Mouse (Mus musculus): ENCODE results near the gene Sept1. TPM values are rescaled to one million over a fixed set of nuclear protein-coding genes. Genes with fewer than 3 reads are reported as not detected.

Gene Sept1
- polyA plus RNA-seq, 1 experiment: 2.2 TPM

DNA sequence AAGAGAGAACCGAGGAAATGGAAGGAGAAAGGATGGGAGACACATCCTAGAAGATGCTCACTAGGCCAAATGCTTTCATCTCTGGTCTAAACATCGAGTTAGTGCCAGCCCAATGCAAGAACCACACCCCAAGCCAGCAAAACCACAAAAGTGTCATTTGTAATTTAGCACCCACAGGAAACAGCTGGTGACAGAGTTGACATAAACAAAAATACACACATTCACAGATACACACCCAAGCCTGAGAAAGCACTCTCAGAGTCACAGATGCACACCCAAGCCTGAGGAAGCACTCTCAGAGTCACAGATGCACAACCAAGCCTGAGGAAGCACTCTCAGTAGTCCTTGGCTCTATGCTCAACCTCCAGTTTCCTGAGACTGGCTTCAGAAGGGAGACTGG, 52.1 kb downstream of the Sept1 start:
- Histone ChIP-seq H3K79me2 (ENCODE audit: control insufficient read depth, insufficient read depth) (no peaks in the 10 kb centered on the region), H3K27me3 (ENCODE audit: control insufficient read depth, insufficient read depth, insufficient read length) (no peaks in the 10 kb centered on the region), H3K36me3 (ENCODE audit: control insufficient read depth, insufficient read depth) (no peaks in the 10 kb centered on the region), H3K4me2 (ENCODE audit: low read depth) (peak overlapping the region; percentile 55), H3ac (ENCODE audit: control insufficient read depth, insufficient read length) (no peak overlapping the region), H3K4me3 (no peak overlapping the region)
- TF ChIP-seq CEBPB (IDR thresholded peaks at IDR 0.05; ENCODE audit: insufficient read depth, poor library complexity, severe bottlenecking): peak; percentile 56; the same call in 1 of the 2 replicates
- TF ChIP-seq TCF3 (IDR thresholded peaks at IDR 0.05; ENCODE audit: insufficient read length, low read depth): no peak
- TF ChIP-seq TCF12 (IDR thresholded peaks at IDR 0.05; ENCODE audit: insufficient read depth, poor library complexity, severe bottlenecking): peak; percentile 36
- TF ChIP-seq E2F4 (IDR thresholded peaks at IDR 0.05; ENCODE audit: insufficient read depth): no peak
- no peak for TF ChIP-seq USF1 (IDR thresholded peaks at IDR 0.05; ENCODE audit: low read depth)
- TF ChIP-seq MYOG (IDR thresholded peaks at IDR 0.05; ENCODE audit: control insufficient read depth in 1 of 3, insufficient read depth in 1 of 3, insufficient read length in 2 of 3, low read depth in 2 of 3): peak in 2 of 3 experiments; percentile 17 to 77
- TF ChIP-seq POLR2AphosphoS2 (IDR thresholded peaks at IDR 0.05; ENCODE audit: insufficient read length, low read depth): no peak
- no peak for TF ChIP-seq POLR2A (IDR thresholded peaks at IDR 0.05; ENCODE audit: insufficient read length, low read depth)
- TF ChIP-seq MAX (IDR thresholded peaks at IDR 0.05; ENCODE audit: low read depth): no peak
- peak in 1 of 3 experiments; percentile 37 for TF ChIP-seq MYOD1 (IDR thresholded peaks at IDR 0.05; ENCODE audit: control insufficient read depth in 1 of 3, insufficient read length in 2 of 3, low read depth in 2 of 3)
- no peak for TF ChIP-seq SRF (IDR thresholded peaks at IDR 0.05; ENCODE audit: control insufficient read depth, insufficient read length, low read depth)
- TF ChIP-seq REST (IDR thresholded peaks at IDR 0.05; ENCODE audit: insufficient read depth, insufficient read length): no peak

DNA sequence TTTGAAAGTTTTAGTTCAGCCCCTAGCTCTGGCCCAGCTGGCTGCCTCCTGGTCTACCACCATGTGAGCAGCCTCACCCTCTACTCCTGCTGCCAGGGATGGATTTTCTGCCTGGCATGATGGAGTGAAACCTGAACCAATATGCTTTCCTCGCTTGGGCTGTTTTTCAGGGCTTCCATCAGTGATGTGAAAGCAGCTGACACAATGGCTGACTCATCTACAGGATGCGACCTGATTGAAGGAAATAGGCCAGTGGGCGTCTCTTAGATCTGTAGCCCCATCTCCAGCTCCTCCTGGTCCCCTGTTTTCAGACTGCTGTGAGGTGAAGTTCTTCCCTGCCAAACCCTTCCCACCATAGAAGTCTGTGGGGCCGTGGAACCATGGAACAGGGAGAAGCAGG, 56.0 kb downstream of the Sept1 start:
- TF ChIP-seq MAX (IDR thresholded peaks at IDR 0.05; ENCODE audit: low read depth) (no peak), MYOD1 (IDR thresholded peaks at IDR 0.05; ENCODE audit: control insufficient read depth in 1 of 3, insufficient read length in 2 of 3, low read depth in 2 of 3) (peak in 1 of 3 experiments; percentile 36), USF1 (IDR thresholded peaks at IDR 0.05; ENCODE audit: low read depth) (peak; percentile 11)
- Histone ChIP-seq H3K4me3 (no peak overlapping the region), H3K27me3 (ENCODE audit: control insufficient read depth, insufficient read depth, insufficient read length) (no peaks in the 10 kb centered on the region), H3ac (ENCODE audit: control insufficient read depth, insufficient read length) (no peak overlapping the region), H3K4me2 (ENCODE audit: low read depth) (peak overlapping the region; percentile 6), H3K79me2 (ENCODE audit: control insufficient read depth, insufficient read depth) (no peaks in the 10 kb centered on the region), H3K36me3 (ENCODE audit: control insufficient read depth, insufficient read depth) (no peaks in the 10 kb centered on the region)

DNA sequence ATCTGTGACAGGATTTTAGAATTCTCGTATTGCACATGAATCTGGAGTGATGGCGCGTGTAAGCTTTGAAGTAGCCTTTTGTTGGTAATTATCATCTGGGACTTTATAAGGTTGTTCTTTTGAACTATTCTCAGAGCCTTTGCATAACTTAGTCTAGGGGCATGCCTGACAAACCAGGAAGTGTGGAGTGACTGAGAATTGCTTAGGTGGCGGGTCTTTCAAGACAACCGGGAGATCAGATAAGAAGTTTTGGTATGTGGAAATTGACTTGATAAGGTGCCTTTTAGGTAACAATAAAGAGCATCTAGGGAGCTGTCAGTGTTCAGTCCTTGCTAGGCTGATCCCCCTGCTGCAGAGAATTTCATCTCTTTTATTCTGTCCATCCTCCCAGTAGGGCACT, 66.4 kb downstream of the Sept1 start:
- Histone ChIP-seq H3ac (ENCODE audit: control insufficient read depth, insufficient read length) (no peak overlapping the region), H3K4me2 (ENCODE audit: low read depth) (no peak overlapping the region), H3K79me2 (ENCODE audit: control insufficient read depth, insufficient read depth) (no peaks in the 10 kb centered on the region), H3K36me3 (ENCODE audit: control insufficient read depth, insufficient read depth) (no peaks in the 10 kb centered on the region), H3K27me3 (ENCODE audit: control insufficient read depth, insufficient read depth, insufficient read length) (peaks cover 7% of the 10 kb centered on the region), H3K4me3 (no peak overlapping the region)
- no peak for TF ChIP-seq MYOG (IDR thresholded peaks at IDR 0.05; ENCODE audit: control insufficient read depth in 1 of 3, insufficient read depth in 1 of 3, insufficient read length in 2 of 3, low read depth in 2 of 3)

DNA sequence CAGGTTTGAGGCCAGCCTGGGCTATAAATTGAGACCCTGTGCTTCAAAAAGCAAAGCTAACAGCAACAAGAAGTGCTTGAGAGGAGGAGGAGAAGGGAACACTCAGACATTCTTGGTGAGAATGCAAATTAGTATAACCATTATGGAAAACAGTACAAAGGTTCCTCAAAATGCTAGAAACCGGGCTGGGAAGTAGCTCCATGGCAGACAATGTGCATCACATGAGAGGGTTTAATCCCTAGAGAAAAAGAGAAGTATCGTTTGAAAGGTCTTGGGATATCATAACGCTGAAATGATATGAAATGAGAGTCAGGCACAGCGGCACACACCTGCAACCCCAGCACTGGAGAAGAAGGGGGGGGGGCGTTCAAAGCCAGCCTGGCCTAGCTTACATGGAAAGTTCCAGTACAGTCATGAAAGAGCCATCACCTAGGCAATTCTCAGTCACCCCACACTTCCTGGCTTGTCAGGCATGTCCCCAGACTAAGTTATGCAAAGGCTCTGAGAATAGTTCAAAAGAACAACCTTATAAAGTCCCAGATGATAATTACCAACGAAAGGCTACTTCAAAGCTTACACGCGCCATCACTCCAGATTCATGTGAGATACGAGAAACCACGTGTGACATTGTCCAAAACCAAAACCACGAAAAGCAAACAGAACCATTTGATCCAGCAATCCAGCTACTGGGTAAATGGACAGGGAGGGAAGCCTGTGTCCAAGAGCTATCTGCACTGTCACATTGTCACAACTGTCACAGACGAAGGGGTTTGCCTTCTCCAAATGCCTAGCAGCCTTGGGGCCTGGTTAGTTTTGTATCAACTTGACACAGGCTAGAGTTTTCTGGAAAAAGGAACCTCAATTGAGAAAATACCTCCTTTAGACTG, 67.1 kb downstream of the Sept1 start:
- H3K4me3 ChIP-seq: no peak overlapping the region
- no peak overlapping the region for H3K4me2 ChIP-seq (ENCODE audit: low read depth)
- TF ChIP-seq TCF3 (IDR thresholded peaks at IDR 0.05; ENCODE audit: insufficient read length, low read depth): no peak
- no peak for TF ChIP-seq USF1 (IDR thresholded peaks at IDR 0.05; ENCODE audit: low read depth)
- TF ChIP-seq MYOD1 (IDR thresholded peaks at IDR 0.05; ENCODE audit: control insufficient read depth in 1 of 3, insufficient read length in 2 of 3, low read depth in 2 of 3): no peak
- TF ChIP-seq POLR2A (IDR thresholded peaks at IDR 0.05; ENCODE audit: insufficient read length, low read depth): no peak
- TF ChIP-seq E2F4 (IDR thresholded peaks at IDR 0.05; ENCODE audit: insufficient read depth): no peak
- TF ChIP-seq CEBPB (IDR thresholded peaks at IDR 0.05; ENCODE audit: insufficient read depth, poor library complexity, severe bottlenecking): no peak
- TF ChIP-seq REST (IDR thresholded peaks at IDR 0.05; ENCODE audit: insufficient read depth, insufficient read length): no peak
- TF ChIP-seq MYOG (IDR thresholded peaks at IDR 0.05; ENCODE audit: control insufficient read depth in 1 of 3, insufficient read depth in 1 of 3, insufficient read length in 2 of 3, low read depth in 2 of 3): no peak
- TF ChIP-seq SRF (IDR thresholded peaks at IDR 0.05; ENCODE audit: control insufficient read depth, insufficient read length, low read depth): no peak
- no peak for TF ChIP-seq MAX (IDR thresholded peaks at IDR 0.05; ENCODE audit: low read depth)
- no peak for TF ChIP-seq POLR2AphosphoS2 (IDR thresholded peaks at IDR 0.05; ENCODE audit: insufficient read length, low read depth)
- no peak for TF ChIP-seq TCF12 (IDR thresholded peaks at IDR 0.05; ENCODE audit: insufficient read depth, poor library complexity, severe bottlenecking)
- H3ac ChIP-seq (ENCODE audit: control insufficient read depth, insufficient read length): no peak overlapping the region
- peaks cover 7% of the 10 kb centered on the region for H3K27me3 ChIP-seq (ENCODE audit: control insufficient read depth, insufficient read depth, insufficient read length)
- H3K36me3 ChIP-seq (ENCODE audit: control insufficient read depth, insufficient read depth): no peaks in the 10 kb centered on the region
- H3K79me2 ChIP-seq (ENCODE audit: control insufficient read depth, insufficient read depth): no peaks in the 10 kb centered on the region

Other genes starting within 250 kb of the Sept1 start
- gene Mvp, start 218.5 kb downstream of the Sept1 start, polyA plus RNA-seq (2012; fragmentation: generic; extraction: Trizol): 111 TPM
- 0.95 TPM for gene Pagr1b, start 216.6 kb downstream of the Sept1 start, polyA plus RNA-seq (2012; fragmentation: generic; extraction: Trizol)
- 8.1 TPM for gene Pagr1a, start 215.8 kb downstream of the Sept1 start, polyA plus RNA-seq (2012; fragmentation: generic; extraction: Trizol)
- gene Gm42742, start 212.0 kb downstream of the Sept1 start, polyA plus RNA-seq (2012; fragmentation: generic; extraction: Trizol): 37.7 TPM
- not detected for gene Prrt2, start 211.9 kb downstream of the Sept1 start, polyA plus RNA-seq (2012; fragmentation: generic; extraction: Trizol)
- gene Maz, start 206.1 kb downstream of the Sept1 start, polyA plus RNA-seq (2012; fragmentation: generic; extraction: Trizol): 115 TPM
- 29.9 TPM for gene Kif22, start 190.7 kb downstream of the Sept1 start, polyA plus RNA-seq (2012; fragmentation: generic; extraction: Trizol)
- gene Zg16, start 145.8 kb downstream of the Sept1 start, polyA plus RNA-seq (2012; fragmentation: generic; extraction: Trizol): not detected
- gene AI467606, start 141.8 kb downstream of the Sept1 start, polyA plus RNA-seq (2012; fragmentation: generic; extraction: Trizol): 45.0 TPM
- gene Qprt, start 110.9 kb downstream of the Sept1 start, polyA plus RNA-seq (2012; fragmentation: generic; extraction: Trizol): 0.04 TPM
- gene Spn, start 95.3 kb downstream of the Sept1 start, polyA plus RNA-seq (2012; fragmentation: generic; extraction: Trizol): 21.7 TPM
- 58.3 TPM for gene Cd2bp2, start 37.1 kb downstream of the Sept1 start, polyA plus RNA-seq (2012; fragmentation: generic; extraction: Trizol)
- gene Tbc1d10b, start 24.7 kb downstream of the Sept1 start, polyA plus RNA-seq (2012; fragmentation: generic; extraction: Trizol): 62.8 TPM
- gene Mylpf, start 24.2 kb downstream of the Sept1 start, polyA plus RNA-seq (2012; fragmentation: generic; extraction: Trizol): 10,881 TPM
- 11.4 TPM for gene Zfp553, start 69 bp downstream of the Sept1 start, polyA plus RNA-seq (2012; fragmentation: generic; extraction: Trizol)
- 34.9 TPM for gene Zfp771, start 11.1 kb upstream of the Sept1 start, polyA plus RNA-seq (2012; fragmentation: generic; extraction: Trizol)
- 76.9 TPM for gene Dctpp1, start 27.6 kb upstream of the Sept1 start, polyA plus RNA-seq (2012; fragmentation: generic; extraction: Trizol)
- 17.2 TPM for gene Sephs2, start 40.9 kb upstream of the Sept1 start, polyA plus RNA-seq (2012; fragmentation: generic; extraction: Trizol)
- gene Itgal, start 63.1 kb upstream of the Sept1 start, polyA plus RNA-seq (2012; fragmentation: generic; extraction: Trizol): 0.16 TPM
- 17.3 TPM for gene Zfp768, start 112.5 kb upstream of the Sept1 start, polyA plus RNA-seq (2012; fragmentation: generic; extraction: Trizol)
- 3.6 TPM for gene Zfp747, start 142.9 kb upstream of the Sept1 start, polyA plus RNA-seq (2012; fragmentation: generic; extraction: Trizol)
- 0.34 TPM for gene 9130019O22Rik, start 154.0 kb upstream of the Sept1 start, polyA plus RNA-seq (2012; fragmentation: generic; extraction: Trizol)
- gene E430018J23Rik, start 160.5 kb upstream of the Sept1 start, polyA plus RNA-seq (2012; fragmentation: generic; extraction: Trizol): 3.0 TPM
- 1.2 TPM for gene Zfp764, start 173.7 kb upstream of the Sept1 start, polyA plus RNA-seq (2012; fragmentation: generic; extraction: Trizol)
- 11.6 TPM for gene Zfp688, start 188.9 kb upstream of the Sept1 start, polyA plus RNA-seq (2012; fragmentation: generic; extraction: Trizol)
- gene Zfp689, start 216.0 kb upstream of the Sept1 start, polyA plus RNA-seq (2012; fragmentation: generic; extraction: Trizol): 2.1 TPM
- gene Prr14, start 226.5 kb upstream of the Sept1 start, polyA plus RNA-seq (2012; fragmentation: generic; extraction: Trizol): 26.5 TPM
- gene Fbrs, start 246.1 kb upstream of the Sept1 start, polyA plus RNA-seq (2012; fragmentation: generic; extraction: Trizol): 21.2 TPM

All from myocyte (in vitro differentiated cells).